Mouse (Mus musculus): Measurements from ENCODE around the gene Gm10295. TPM values are rescaled to one million over a fixed set of nuclear protein-coding genes. Genes with fewer than 3 reads are reported as not detected.

Gene Gm10295
- total RNA-seq (2021) (not detected), polyA plus RNA-seq (2012; rRNA removed) (not detected in 2 replicates)
- long read RNA-seq = 0 reads

DNA sequence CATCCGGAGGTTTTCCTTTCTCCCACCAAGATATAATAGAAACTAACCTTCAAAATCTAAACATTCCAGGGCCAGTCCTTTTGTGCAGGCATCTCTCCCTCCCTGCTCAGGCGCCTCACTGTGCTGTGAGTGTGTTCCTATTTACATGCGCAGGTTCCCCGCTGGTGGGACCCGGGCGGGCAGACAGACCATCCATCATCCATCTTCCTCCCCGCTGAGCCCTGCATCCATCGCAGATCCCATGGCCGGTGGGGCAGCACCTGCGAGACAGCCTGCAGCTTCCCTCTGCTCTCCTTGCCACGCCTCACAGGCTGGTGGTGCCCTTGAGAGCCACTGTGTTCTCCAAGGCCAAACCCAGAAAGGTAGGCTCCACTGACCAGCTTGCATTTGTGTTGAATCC is at the start of gene Gm10295:
Gm10295 (minus strand) TSS at position 122 of the 400 bp plus-strand sequence.
- 61% methylated on average over 11 of the region's 11 CpGs for WGBS
- H3K9ac ChIP-seq (ENCODE audit: low read depth, low read length) = no peak within 1 kb of the TSS
- intact Hi-C loops (cut with DNase I) = no loop called here

DNA sequence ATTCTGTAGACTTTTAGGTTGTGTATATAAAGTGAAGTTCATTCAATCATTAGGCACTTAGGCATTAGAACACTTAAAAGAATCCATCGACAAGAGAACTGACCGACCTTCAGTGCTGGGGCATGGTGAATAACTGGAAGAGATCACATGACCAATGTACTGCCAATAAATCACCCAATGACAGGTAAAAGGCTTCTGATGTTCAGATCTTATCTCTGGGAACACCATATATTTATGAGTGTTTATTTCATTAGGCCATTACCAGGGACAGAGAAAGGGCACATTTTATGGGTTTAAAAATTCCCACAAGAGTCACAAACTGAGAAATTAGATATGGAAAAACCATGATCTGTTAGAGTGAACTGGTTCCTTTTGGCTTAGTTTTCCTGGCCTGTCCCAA is 49.7 kb upstream of the Gm10295 start:
- H3K27ac ChIP-seq = no peak overlapping the region
- no peaks in the 10 kb centered on the region for H3K4me1 ChIP-seq (ENCODE audit: control insufficient read depth, insufficient read depth, low read length)
- H3K9ac ChIP-seq (ENCODE audit: low read depth, low read length) = no peak overlapping the region
- intact Hi-C loops (cut with DNase I) = no loop called here
- 81% methylated on average over 2 of the region's 2 CpGs for WGBS
- no peaks in the 10 kb centered on the region for H3K79me2 ChIP-seq (replicated peaks; ENCODE audit: control insufficient read depth, insufficient read depth, low read length)
- TF ChIP-seq EP300 (IDR thresholded peaks at IDR 0.05; ENCODE audit: insufficient read depth, low read depth, low read length) = no peak
- no peak for TF ChIP-seq POLR2A (IDR thresholded peaks at IDR 0.05; ENCODE audit: insufficient read depth, low read depth, low read length)
- TF ChIP-seq CTCF (IDR thresholded peaks at IDR 0.05) = no peak
- H3K27me3 ChIP-seq (ENCODE audit: control insufficient read depth, insufficient read depth, low read length) = no peaks in the 10 kb centered on the region
- H3K36me3 ChIP-seq (ENCODE audit: control insufficient read depth, insufficient read depth, low read length) = no peaks in the 10 kb centered on the region
- no peak for DNase-seq
- no peak overlapping the region for H3K4me3 ChIP-seq

More for the DNA sequence above, at the start of gene Gm10295:
- Histone ChIP-seq H3K4me1 (ENCODE audit: control insufficient read depth, insufficient read depth, low read length) (no peaks in the 10 kb centered on the region), H3K36me3 (ENCODE audit: control insufficient read depth, insufficient read depth, low read length) (no peaks in the 10 kb centered on the region), H3K27ac (no peak within 1 kb of the TSS), H3K4me3 (no peak within 1 kb of the TSS), H3K79me2 (replicated peaks; ENCODE audit: control insufficient read depth, insufficient read depth, low read length) (no peaks in the 10 kb centered on the region), H3K27me3 (ENCODE audit: control insufficient read depth, insufficient read depth, low read length) (no peaks in the 10 kb centered on the region)
- no peak for DNase-seq
- no peak for TF ChIP-seq POLR2A (IDR thresholded peaks at IDR 0.05; ENCODE audit: insufficient read depth, low read depth, low read length)
- no peak for TF ChIP-seq CTCF (IDR thresholded peaks at IDR 0.05)
- TF ChIP-seq EP300 (IDR thresholded peaks at IDR 0.05; ENCODE audit: insufficient read depth, low read depth, low read length) = no peak

DNA sequence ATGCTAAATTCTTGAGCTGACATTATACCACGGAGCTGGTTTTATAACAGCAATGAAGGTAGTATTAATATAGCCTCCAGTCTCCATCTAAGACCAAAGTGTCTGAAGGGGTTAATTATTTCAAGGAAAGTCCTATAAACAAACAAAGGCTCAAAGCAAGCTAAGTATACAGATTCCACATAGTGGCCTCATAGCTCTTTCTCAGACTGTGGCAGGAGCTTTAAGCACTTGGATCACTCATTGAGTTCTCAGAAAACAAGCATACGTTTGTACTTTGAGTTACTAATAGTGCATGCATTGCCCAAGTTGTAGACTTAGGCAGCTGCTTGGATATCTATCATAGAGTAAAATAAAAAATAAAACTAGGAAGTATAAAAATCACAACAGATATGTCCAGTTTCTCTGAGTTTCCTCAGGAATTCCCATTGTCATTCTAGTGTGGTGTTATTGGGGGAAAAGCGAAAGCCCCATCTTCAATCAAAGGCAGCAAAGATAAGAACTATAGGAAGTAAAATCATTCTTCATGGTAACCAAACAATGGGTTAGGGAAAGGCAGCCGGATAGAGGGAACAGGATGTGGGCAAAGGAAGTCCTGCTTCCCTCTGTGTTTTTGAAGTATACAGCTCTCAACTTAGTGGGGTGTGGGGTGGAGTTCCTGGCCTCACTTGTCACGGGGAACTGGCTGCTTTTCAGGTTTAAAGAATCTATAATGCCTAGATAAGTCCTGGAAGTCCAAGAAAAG is 48.8 kb upstream of the Gm10295 start:
- no peaks in the 10 kb centered on the region for H3K4me1 ChIP-seq (ENCODE audit: control insufficient read depth, insufficient read depth, low read length)
- no peak overlapping the region for H3K4me3 ChIP-seq
- no peaks in the 10 kb centered on the region for H3K79me2 ChIP-seq (replicated peaks; ENCODE audit: control insufficient read depth, insufficient read depth, low read length)
- TF ChIP-seq CTCF (IDR thresholded peaks at IDR 0.05) (no peak), EP300 (IDR thresholded peaks at IDR 0.05; ENCODE audit: insufficient read depth, low read depth, low read length) (no peak), POLR2A (IDR thresholded peaks at IDR 0.05; ENCODE audit: insufficient read depth, low read depth, low read length) (no peak)
- H3K27me3 ChIP-seq (ENCODE audit: control insufficient read depth, insufficient read depth, low read length) = no peaks in the 10 kb centered on the region
- no peak overlapping the region for H3K9ac ChIP-seq (ENCODE audit: low read depth, low read length)
- no peak for DNase-seq
- intact Hi-C loops (cut with DNase I) = no loop called here
- no peak overlapping the region for H3K27ac ChIP-seq
- 54% methylated on average over 5 of the region's 5 CpGs for WGBS
- no peaks in the 10 kb centered on the region for H3K36me3 ChIP-seq (ENCODE audit: control insufficient read depth, insufficient read depth, low read length)

DNA sequence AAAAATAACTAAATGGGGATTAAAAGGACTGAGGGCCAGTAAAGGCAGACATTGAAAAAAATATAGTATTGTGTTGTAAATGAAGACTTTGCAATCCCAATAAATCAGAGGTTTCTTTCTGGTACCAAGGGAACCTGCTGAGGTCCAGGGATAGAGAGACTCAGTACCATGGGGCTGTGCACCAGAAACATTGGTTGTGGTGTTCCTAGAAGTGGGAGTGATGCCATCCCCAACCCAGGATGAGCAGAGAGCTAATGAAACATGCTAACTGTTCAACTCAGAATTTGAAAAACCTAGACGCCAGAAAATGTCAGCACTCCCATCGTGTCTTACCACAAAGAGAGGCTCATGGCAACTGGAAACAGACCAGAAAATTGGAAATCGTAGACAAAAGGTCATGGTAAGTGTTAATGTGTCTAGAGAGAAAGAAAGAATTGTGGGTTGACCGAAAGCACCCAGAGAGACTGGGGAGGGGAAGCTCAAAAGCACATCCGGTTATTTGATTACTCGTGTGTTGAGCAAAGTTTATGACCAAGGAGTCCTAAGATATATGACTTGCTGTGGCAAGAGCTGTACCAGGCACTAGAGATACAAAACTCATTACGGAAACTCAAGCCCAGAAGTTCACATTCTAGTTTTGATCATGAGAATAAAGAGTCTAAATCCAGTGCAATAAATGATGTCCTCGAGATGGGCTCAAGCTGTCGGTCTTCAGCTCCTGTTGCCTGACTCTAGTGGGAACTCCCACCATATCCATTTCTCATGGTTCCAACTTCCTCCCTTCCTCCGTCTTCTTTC is 47.9 kb upstream of the Gm10295 start:
- WGBS = 82% methylated on average over 10 of the region's 10 CpGs
- Histone ChIP-seq H3K9ac (ENCODE audit: low read depth, low read length) (no peak overlapping the region), H3K4me1 (ENCODE audit: control insufficient read depth, insufficient read depth, low read length) (no peaks in the 10 kb centered on the region), H3K27ac (no peak overlapping the region), H3K27me3 (ENCODE audit: control insufficient read depth, insufficient read depth, low read length) (no peaks in the 10 kb centered on the region), H3K36me3 (ENCODE audit: control insufficient read depth, insufficient read depth, low read length) (no peaks in the 10 kb centered on the region), H3K4me3 (no peak overlapping the region), H3K79me2 (replicated peaks; ENCODE audit: control insufficient read depth, insufficient read depth, low read length) (no peaks in the 10 kb centered on the region)
- DNase-seq = no peak
- intact Hi-C loops (cut with DNase I) = no loop called here
- no peak for TF ChIP-seq EP300 (IDR thresholded peaks at IDR 0.05; ENCODE audit: insufficient read depth, low read depth, low read length)
- TF ChIP-seq POLR2A (IDR thresholded peaks at IDR 0.05; ENCODE audit: insufficient read depth, low read depth, low read length) = no peak
- TF ChIP-seq CTCF (IDR thresholded peaks at IDR 0.05) = no peak

DNA sequence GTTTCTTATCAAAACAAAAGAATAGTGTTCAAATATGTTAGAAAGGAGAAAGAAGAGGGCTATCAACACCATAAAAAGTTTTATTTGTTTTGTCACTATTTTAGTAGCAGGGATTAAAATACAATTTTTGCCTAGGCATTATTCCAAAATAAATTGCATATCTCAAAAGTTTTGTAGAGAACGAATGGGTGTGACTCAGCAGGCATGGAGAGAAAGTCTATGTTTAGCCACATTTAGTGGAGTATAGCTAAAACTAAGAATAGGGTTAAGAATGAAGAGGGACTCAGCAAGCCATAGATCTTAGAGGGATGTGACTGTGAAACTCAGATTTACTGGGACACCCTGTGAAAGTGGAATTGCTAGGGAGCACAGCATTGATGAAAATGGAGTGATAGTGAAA is 47.1 kb upstream of the Gm10295 start:
- Histone ChIP-seq H3K36me3 (ENCODE audit: control insufficient read depth, insufficient read depth, low read length) (no peaks in the 10 kb centered on the region), H3K4me1 (ENCODE audit: control insufficient read depth, insufficient read depth, low read length) (no peaks in the 10 kb centered on the region), H3K79me2 (replicated peaks; ENCODE audit: control insufficient read depth, insufficient read depth, low read length) (no peaks in the 10 kb centered on the region), H3K4me3 (no peak overlapping the region), H3K9ac (ENCODE audit: low read depth, low read length) (no peak overlapping the region), H3K27me3 (ENCODE audit: control insufficient read depth, insufficient read depth, low read length) (no peaks in the 10 kb centered on the region), H3K27ac (no peak overlapping the region; the same call in 1 of the 2 replicates)
- 41% methylated on average over 1 of the region's 1 CpGs for WGBS
- TF ChIP-seq POLR2A (IDR thresholded peaks at IDR 0.05; ENCODE audit: insufficient read depth, low read depth, low read length) (no peak), CTCF (IDR thresholded peaks at IDR 0.05) (no peak), EP300 (IDR thresholded peaks at IDR 0.05; ENCODE audit: insufficient read depth, low read depth, low read length) (no peak)
- DNase-seq = no peak
- intact Hi-C loops (cut with DNase I) = no loop called here

Data from heart, adult 2 months (tissue).